Mouse (Mus musculus): ENCODE results near the gene Rnf8. TPM values are rescaled to one million over a fixed set of nuclear protein-coding genes. Genes with fewer than 3 reads are reported as not detected.

The Rnf8 gene
- total and polyA plus RNA-seq, 2 experiments from 2014 or later, result 21.9 to 75.3 TPM

DNA sequence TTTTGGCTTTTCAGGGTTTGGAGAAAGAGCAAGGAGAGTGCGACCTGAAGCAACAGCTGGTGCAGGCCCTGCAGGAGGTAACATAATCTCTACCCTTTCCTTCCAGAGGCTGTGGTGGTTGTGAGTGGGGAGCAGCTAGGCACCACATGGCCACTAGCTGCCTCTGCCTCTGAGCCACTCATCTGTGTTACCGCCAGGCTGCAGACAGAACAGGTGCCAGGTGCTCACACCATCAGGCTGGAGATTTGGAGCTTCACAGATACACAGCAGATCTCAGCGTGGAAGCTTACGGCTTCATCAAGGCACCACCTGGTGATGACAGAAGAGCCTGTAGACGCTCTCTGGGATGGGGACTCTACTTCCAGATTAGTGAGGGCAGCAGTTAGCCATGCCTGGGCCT, 14.4 kb downstream of the Rnf8 start:
- TF ChIP-seq CTCF (IDR thresholded peaks at IDR 0.05), result no peak
- H3K27me3 ChIP-seq (ENCODE audit: insufficient read depth, low read length), result no peaks in the 10 kb centered on the region
- H3K36me3 ChIP-seq (ENCODE audit: insufficient read depth, low read length), result peaks cover 60% of the 10 kb centered on the region
- H3K9me3 ChIP-seq (ENCODE audit: low read length), result no peaks in the 10 kb centered on the region
- DNase-seq (ENCODE audit: low spot score), result peak; percentile 35
- no peak overlapping the region for H3K9ac ChIP-seq (replicated peaks; ENCODE audit: low read length, poor library complexity, severe bottlenecking)
- no peak for ATAC-seq (ENCODE audit: low FRiP score)
- no peak overlapping the region for H3K4me3 ChIP-seq (ENCODE audit: low read depth, low read length)
- no peak overlapping the region for H3K4me2 ChIP-seq (ENCODE audit: low read depth, low read length, poor library complexity, severe bottlenecking)
- WGBS, result 82% methylated on average over 5 of the region's 5 CpGs
- no peak overlapping the region for H3K27ac ChIP-seq (ENCODE audit: low read depth, low read length)
- H3K4me1 ChIP-seq (ENCODE audit: insufficient read depth, low read length), result no peaks in the 10 kb centered on the region

DNA sequence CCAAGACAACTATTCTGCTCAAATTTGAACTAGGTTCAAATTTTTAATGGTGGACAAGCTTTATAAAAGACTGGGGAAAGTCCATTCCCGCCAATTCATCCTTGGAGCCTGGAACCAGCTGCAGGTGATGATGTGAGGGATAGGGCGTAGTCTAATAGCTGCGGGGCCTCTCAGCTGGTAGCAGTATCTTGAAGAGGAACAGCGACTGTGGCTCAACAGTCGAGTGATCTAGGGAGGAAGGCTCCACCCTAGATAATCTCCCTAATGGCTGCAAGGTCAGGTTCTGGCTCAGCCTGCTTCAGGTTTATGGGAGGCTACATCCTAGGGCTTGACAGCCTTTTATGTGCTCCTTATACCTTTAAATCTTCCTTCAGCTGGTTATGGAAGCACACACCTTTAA, 15.0 kb downstream of the Rnf8 start:
- ATAC-seq (ENCODE audit: low FRiP score), result no peak
- 95% methylated on average over 5 of the region's 5 CpGs for WGBS
- no peak overlapping the region for H3K4me3 ChIP-seq (ENCODE audit: low read depth, low read length)

DNA sequence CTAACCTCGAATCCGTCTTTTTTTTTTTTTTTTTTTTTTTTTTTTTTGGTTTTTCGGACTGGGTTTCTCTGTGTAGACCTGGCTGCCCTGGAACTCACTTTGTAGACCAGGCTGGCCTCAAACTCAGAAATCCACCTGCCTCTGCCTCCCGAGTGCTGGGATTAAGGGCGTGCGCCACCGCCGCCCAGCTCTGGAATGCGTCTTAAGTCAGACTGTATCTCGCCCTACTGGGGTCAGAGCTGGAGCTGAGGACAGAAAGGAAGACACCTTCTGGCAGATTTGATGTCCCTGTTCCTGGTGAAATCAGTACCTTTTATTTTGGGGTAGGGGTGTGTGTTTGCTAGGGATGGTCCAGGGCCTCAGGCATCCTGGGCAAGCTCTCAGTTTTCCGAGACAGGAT, 17.7 kb downstream of the Rnf8 start:
- no peak overlapping the region for H3K4me3 ChIP-seq (ENCODE audit: low read depth, low read length)
- no peak for DNase-seq (ENCODE audit: low spot score)
- no peaks in the 10 kb centered on the region for H3K9me3 ChIP-seq (ENCODE audit: low read length)
- TF ChIP-seq CTCF (IDR thresholded peaks at IDR 0.05), result no peak
- H3K36me3 ChIP-seq (ENCODE audit: insufficient read depth, low read length), result peaks cover 56% of the 10 kb centered on the region
- 94% methylated on average over 11 of the region's 11 CpGs for WGBS
- ATAC-seq (ENCODE audit: low FRiP score), result no peak
- H3K27me3 ChIP-seq (ENCODE audit: insufficient read depth, low read length), result no peaks in the 10 kb centered on the region
- H3K4me1 ChIP-seq (ENCODE audit: insufficient read depth, low read length), result no peaks in the 10 kb centered on the region
- H3K9ac ChIP-seq (replicated peaks; ENCODE audit: low read length, poor library complexity, severe bottlenecking), result no peak overlapping the region
- no peak overlapping the region for H3K27ac ChIP-seq (ENCODE audit: low read depth, low read length)
- H3K4me2 ChIP-seq (ENCODE audit: low read depth, low read length, poor library complexity, severe bottlenecking), result no peak overlapping the region

More for the DNA sequence above, 15.0 kb downstream of the Rnf8 start:
- Histone ChIP-seq H3K36me3 (ENCODE audit: insufficient read depth, low read length) (peaks cover 64% of the 10 kb centered on the region), H3K9ac (replicated peaks; ENCODE audit: low read length, poor library complexity, severe bottlenecking) (no peak overlapping the region), H3K4me1 (ENCODE audit: insufficient read depth, low read length) (no peaks in the 10 kb centered on the region), H3K27me3 (ENCODE audit: insufficient read depth, low read length) (no peaks in the 10 kb centered on the region), H3K4me2 (ENCODE audit: low read depth, low read length, poor library complexity, severe bottlenecking) (no peak overlapping the region), H3K9me3 (ENCODE audit: low read length) (no peaks in the 10 kb centered on the region), H3K27ac (ENCODE audit: low read depth, low read length) (no peak overlapping the region)
- TF ChIP-seq CTCF (IDR thresholded peaks at IDR 0.05), result no peak
- DNase-seq (ENCODE audit: low spot score), result no peak

- no peak overlapping the region for H3K4me3 ChIP-seq (ENCODE audit: low read depth, low read length)
- DNase-seq (ENCODE audit: low spot score) (no peak), ATAC-seq (ENCODE audit: low FRiP score) (no peak)
- no peaks in the 10 kb centered on the region for H3K4me1 ChIP-seq (ENCODE audit: insufficient read depth, low read length)
- no peak for TF ChIP-seq CTCF (IDR thresholded peaks at IDR 0.05)
- H3K27me3 ChIP-seq (ENCODE audit: insufficient read depth, low read length), result no peaks in the 10 kb centered on the region
- 92% methylated on average over 8 of the region's 8 CpGs for WGBS
- no peaks in the 10 kb centered on the region for H3K9me3 ChIP-seq (ENCODE audit: low read length)
- H3K9ac ChIP-seq (replicated peaks; ENCODE audit: low read length, poor library complexity, severe bottlenecking), result no peak overlapping the region
- no peak overlapping the region for H3K4me2 ChIP-seq (ENCODE audit: low read depth, low read length, poor library complexity, severe bottlenecking)
- H3K27ac ChIP-seq (ENCODE audit: low read depth, low read length), result no peak overlapping the region
- H3K36me3 ChIP-seq (ENCODE audit: insufficient read depth, low read length), result peaks cover 55% of the 10 kb centered on the region
Observed at GRCm38 (mm10) chr17:29635492-29635891, 20.9 kb downstream of the Rnf8 start.

DNA sequence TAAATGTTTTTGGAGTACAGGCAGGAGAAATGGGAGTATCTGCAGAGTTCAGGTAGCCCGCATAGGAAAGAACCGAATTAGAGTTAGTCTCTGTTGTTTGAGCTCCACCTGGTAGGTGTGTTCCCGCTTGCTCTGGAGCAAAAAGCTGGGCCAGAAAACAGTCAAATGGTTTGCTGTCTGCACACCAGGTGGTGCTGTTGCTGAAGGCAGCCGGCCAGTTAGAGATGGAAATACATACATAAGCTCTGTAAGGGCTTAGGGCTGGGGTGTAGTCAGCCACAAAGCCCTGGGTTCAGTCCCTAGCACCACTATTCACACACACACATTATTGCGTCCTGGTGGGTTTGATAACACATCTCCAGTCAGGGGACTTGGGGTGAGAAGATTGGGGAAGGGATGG, 21.5 kb downstream of the Rnf8 start:
- no peak overlapping the region for H3K4me2 ChIP-seq (ENCODE audit: low read depth, low read length, poor library complexity, severe bottlenecking)
- H3K27ac ChIP-seq (ENCODE audit: low read depth, low read length), result no peak overlapping the region
- TF ChIP-seq CTCF (IDR thresholded peaks at IDR 0.05), result peak; percentile 80
- H3K9me3 ChIP-seq (ENCODE audit: low read length), result no peaks in the 10 kb centered on the region
- H3K36me3 ChIP-seq (ENCODE audit: insufficient read depth, low read length), result peaks cover 56% of the 10 kb centered on the region
- no peak for ATAC-seq (ENCODE audit: low FRiP score)
- H3K27me3 ChIP-seq (ENCODE audit: insufficient read depth, low read length), result no peaks in the 10 kb centered on the region
- WGBS, result 71% methylated on average over 5 of the region's 5 CpGs
- no peak overlapping the region for H3K9ac ChIP-seq (replicated peaks; ENCODE audit: low read length, poor library complexity, severe bottlenecking)
- H3K4me1 ChIP-seq (ENCODE audit: insufficient read depth, low read length), result no peaks in the 10 kb centered on the region
- DNase-seq (ENCODE audit: low spot score), result peak; percentile 65
- H3K4me3 ChIP-seq (ENCODE audit: low read depth, low read length), result no peak overlapping the region

- no peaks in the 10 kb centered on the region for H3K27me3 ChIP-seq (ENCODE audit: insufficient read depth, low read length)
- no peak for TF ChIP-seq CTCF (IDR thresholded peaks at IDR 0.05)
- WGBS, result 94% methylated on average over 4 of the region's 4 CpGs
- H3K4me2 ChIP-seq (ENCODE audit: low read depth, low read length, poor library complexity, severe bottlenecking), result no peak overlapping the region
- H3K36me3 ChIP-seq (ENCODE audit: insufficient read depth, low read length), result peaks cover 51% of the 10 kb centered on the region
- H3K27ac ChIP-seq (ENCODE audit: low read depth, low read length), result no peak overlapping the region
- ATAC-seq (ENCODE audit: low FRiP score) (no peak), DNase-seq (ENCODE audit: low spot score) (no peak)
- H3K9ac ChIP-seq (replicated peaks; ENCODE audit: low read length, poor library complexity, severe bottlenecking), result no peak overlapping the region
- H3K4me1 ChIP-seq (ENCODE audit: insufficient read depth, low read length), result no peaks in the 10 kb centered on the region
- H3K4me3 ChIP-seq (ENCODE audit: low read depth, low read length), result no peak overlapping the region
- no peaks in the 10 kb centered on the region for H3K9me3 ChIP-seq (ENCODE audit: low read length)
Observed at GRCm38 (mm10) chr17:29637377-29637776, 22.8 kb downstream of the Rnf8 start.

All from midbrain, postnatal 0 days (tissue).